Mouse (Mus musculus): ENCODE results near the gene Xrcc2.

Xrcc2 gene

GRCm38 (mm10) chr5:25671051-25671450 is 34.6 kb downstream of the Xrcc2 start:
- DNase-seq (ENCODE audit: low read depth, low spot score): no peak

- no peak for DNase-seq (ENCODE audit: low read depth, low spot score)
Observed at GRCm38 (mm10) chr5:25668306-25668705, 37.3 kb downstream of the Xrcc2 start.

GRCm38 (mm10) chr5:25666684-25667083 is 38.9 kb downstream of the Xrcc2 start:
- DNase-seq (ENCODE audit: low read depth, low spot score): no peak

- DNase-seq (ENCODE audit: low read depth, low spot score): peak; percentile 15
Observed at GRCm38 (mm10) chr5:25666108-25666507, 39.5 kb downstream of the Xrcc2 start.

GRCm38 (mm10) chr5:25665516-25665915 is 40.1 kb downstream of the Xrcc2 start:
- no peak for DNase-seq (ENCODE audit: low read depth, low spot score)

GRCm38 (mm10) chr5:25663165-25663564 is 42.5 kb downstream of the Xrcc2 start:
- DNase-seq (ENCODE audit: low read depth, low spot score): no peak

- no peak for DNase-seq (ENCODE audit: low read depth, low spot score)
Observed at GRCm38 (mm10) chr5:25654578-25654987, 51.0 kb downstream of the Xrcc2 start.

GRCm38 (mm10) chr5:25653377-25653776 is 52.2 kb downstream of the Xrcc2 start:
- DNase-seq (ENCODE audit: low read depth, low spot score): no peak

- no peak for DNase-seq (ENCODE audit: low read depth, low spot score)
Observed at GRCm38 (mm10) chr5:25652435-25652834, 53.2 kb downstream of the Xrcc2 start.

GRCm38 (mm10) chr5:25645661-25646364 is 59.8 kb downstream of the Xrcc2 start:
- no peak for DNase-seq (ENCODE audit: low read depth, low spot score)

- no peak for DNase-seq (ENCODE audit: low read depth, low spot score)
Observed at GRCm38 (mm10) chr5:25644509-25644908, 61.1 kb downstream of the Xrcc2 start.

GRCm38 (mm10) chr5:25642741-25643140 is 62.9 kb downstream of the Xrcc2 start:
- DNase-seq (ENCODE audit: low read depth, low spot score): no peak
